Comparison of ENCODE assay signal across 11 mouse cellular contexts in genomic region chr3:88437454-88437853, GRCm38 (mm10). TPM values are rescaled to one million over a fixed set of nuclear protein-coding genes. Genes with fewer than 3 reads are reported as not detected.
A peak's percentile ranks its signal among the peaks of the same experiment; 100 is the strongest.
DNase-seq lines count a peak whose midpoint lies in the region; ATAC-seq and TF ChIP-seq lines count a peak whose summit lies in the region.
"Had no signal": no experiment of that assay in that cellular context is flagged by ENCODE, and none has a peak within 500 bp of the region (broad histone marks: within the 10 kb centered on the region; RNA-seq: fewer than 3 reads in every experiment).

No protein-coding gene starts in this region.

- H3K27ac ChIP-seq in forebrain, embryonic 10.5 days: peak overlapping the region; percentile 81
- H3K27ac ChIP-seq in forebrain, postnatal 0 days (ENCODE audit: low read depth, low read length): no peak overlapping the region
- no peak overlapping the region for H3K27ac ChIP-seq in lung, embryonic 15.5 days
- H3K27ac ChIP-seq in lung, postnatal 0 days (ENCODE audit: low read length): no peak overlapping the region
- H3K27ac ChIP-seq in kidney, embryonic 15.5 days: peak overlapping the region; percentile 87
- H3K27ac ChIP-seq in neural tube, embryonic 13.5 days (replicated peaks): no peak overlapping the region
- H3K27ac ChIP-seq: embryonic facial prominence, embryonic 15.5 days; liver, embryonic 13.5 days had no signal

- peaks cover 51% of the 10 kb centered on the region for H3K4me1 ChIP-seq in forebrain, embryonic 10.5 days
- H3K4me1 ChIP-seq in forebrain, postnatal 0 days (ENCODE audit: insufficient read depth): no peaks in the 10 kb centered on the region
- peaks cover 25% of the 10 kb centered on the region for H3K4me1 ChIP-seq in lung, embryonic 15.5 days
- peaks cover 6% of the 10 kb centered on the region; the same call in 1 of the 2 replicates for H3K4me1 ChIP-seq in lung, postnatal 0 days (ENCODE audit: insufficient read depth, low read depth, low read length)
- H3K4me1 ChIP-seq in kidney, embryonic 15.5 days: peaks cover 50% of the 10 kb centered on the region
- peaks cover 10% of the 10 kb centered on the region for H3K4me1 ChIP-seq in neural tube, embryonic 13.5 days (replicated peaks)

- no peaks in the 10 kb centered on the region for H3K9me3 ChIP-seq in forebrain, embryonic 10.5 days
- no peaks in the 10 kb centered on the region for H3K9me3 ChIP-seq in forebrain, postnatal 0 days (ENCODE audit: low read length)
- H3K9me3 ChIP-seq in lung, embryonic 15.5 days: no peaks in the 10 kb centered on the region
- no peaks in the 10 kb centered on the region for H3K9me3 ChIP-seq in lung, postnatal 0 days (ENCODE audit: low read length)
- H3K9me3 ChIP-seq in kidney, embryonic 15.5 days (replicated peaks): no peaks in the 10 kb centered on the region
- no peaks in the 10 kb centered on the region for H3K9me3 ChIP-seq in neural tube, embryonic 13.5 days
- H3K9me3 ChIP-seq: embryonic facial prominence, embryonic 15.5 days; liver, embryonic 13.5 days had no signal

- no peak for TF ChIP-seq CTCF in forebrain, postnatal 0 days (IDR thresholded peaks at IDR 0.05; ENCODE audit: low read depth)
- TF ChIP-seq CTCF in lung, postnatal 0 days (IDR thresholded peaks at IDR 0.05): no peak

- H3K4me2 ChIP-seq in forebrain, postnatal 0 days (ENCODE audit: low read depth): no peak overlapping the region
- peak overlapping the region; percentile 77 for H3K4me2 ChIP-seq in lung, embryonic 15.5 days
- H3K4me2 ChIP-seq in lung, postnatal 0 days (replicated peaks; ENCODE audit: low read depth, low read length): no peak overlapping the region
- H3K4me2 ChIP-seq in kidney, embryonic 15.5 days: peak overlapping the region; percentile 72
- H3K4me2 ChIP-seq in neural tube, embryonic 13.5 days: peak overlapping the region; percentile 49

- WGBS in forebrain, embryonic 10.5 days: 77% methylated on average over 10 of the region's 10 CpGs
- WGBS in forebrain, postnatal 0 days: 82% methylated on average over 10 of the region's 10 CpGs
- WGBS in lung, embryonic 15.5 days: 57% methylated on average over 10 of the region's 10 CpGs
- WGBS in lung, postnatal 0 days: 49% methylated on average over 10 of the region's 10 CpGs
- 49% methylated on average over 10 of the region's 10 CpGs for WGBS in kidney, embryonic 15.5 days
- 79% methylated on average over 10 of the region's 10 CpGs for WGBS in neural tube, embryonic 13.5 days

- H3K9ac ChIP-seq in forebrain, postnatal 0 days: no peak overlapping the region
- H3K9ac ChIP-seq in lung, embryonic 15.5 days: no peak overlapping the region
- no peak overlapping the region for H3K9ac ChIP-seq in lung, postnatal 0 days (replicated peaks; ENCODE audit: low read depth)
- H3K9ac ChIP-seq in kidney, embryonic 15.5 days: peak overlapping the region; percentile 41; the same call in 1 of the 2 replicates
- no peak overlapping the region for H3K9ac ChIP-seq in neural tube, embryonic 13.5 days
- H3K9ac ChIP-seq: embryonic facial prominence, embryonic 15.5 days; liver, embryonic 13.5 days had no signal

- H3K36me3 ChIP-seq in forebrain, embryonic 10.5 days (replicated peaks): 0 out of 2 replicates have a peak, but pooled peaks cover 8% of the 10 kb centered on the region
- H3K36me3 ChIP-seq in forebrain, postnatal 0 days (ENCODE audit: insufficient read depth): peaks cover 37% of the 10 kb centered on the region
- no peaks in the 10 kb centered on the region for H3K36me3 ChIP-seq in lung, embryonic 15.5 days
- H3K36me3 ChIP-seq in lung, postnatal 0 days (ENCODE audit: insufficient read depth, low read length): no peaks in the 10 kb centered on the region
- H3K36me3 ChIP-seq in kidney, embryonic 15.5 days: no peaks in the 10 kb centered on the region
- H3K36me3 ChIP-seq in neural tube, embryonic 13.5 days: peaks cover 57% of the 10 kb centered on the region
- H3K36me3 ChIP-seq: embryonic facial prominence, embryonic 15.5 days had no signal

- no peak for DNase-seq in forebrain, embryonic 10.5 days (ENCODE audit: extremely low spot score, low spot score)
- DNase-seq in forebrain, postnatal 0 days: no peak
- DNase-seq in lung, postnatal 0 days (ENCODE audit: low spot score): no peak
- DNase-seq in cerebellum, adult 11-12 months: no peak
- no peak for DNase-seq in spleen, adult 12 weeks (ENCODE audit: low spot score)

- TF ChIP-seq EP300 in lung, postnatal 0 days (IDR thresholded peaks at IDR 0.05): no peak

- peak overlapping the region; percentile 45 for H3K4me3 ChIP-seq in forebrain, embryonic 10.5 days
- no peak overlapping the region for H3K4me3 ChIP-seq in forebrain, postnatal 0 days (ENCODE audit: low read depth, low read length)
- no peak overlapping the region for H3K4me3 ChIP-seq in lung, embryonic 15.5 days
- no peak overlapping the region for H3K4me3 ChIP-seq in lung, postnatal 0 days (ENCODE audit: low read depth, low read length)
- peak overlapping the region; percentile 41 for H3K4me3 ChIP-seq in kidney, embryonic 15.5 days (replicated peaks)
- no peak overlapping the region for H3K4me3 ChIP-seq in neural tube, embryonic 13.5 days

- no peak for ATAC-seq in forebrain, postnatal 0 days
- no peak for ATAC-seq in lung, embryonic 15.5 days (ENCODE audit: borderline replicate concordance, extremely low read depth, low FRiP score, low TSS enrichment)
- no peak for ATAC-seq in lung, postnatal 0 days
- peak; percentile 53 for ATAC-seq in kidney, embryonic 15.5 days (replicated peaks; ENCODE audit: low FRiP score)
- no peak for ATAC-seq in neural tube, embryonic 13.5 days (ENCODE audit: low read depth)

- H3K27me3 ChIP-seq in forebrain, embryonic 10.5 days (ENCODE audit: poor library complexity, severe bottlenecking): peaks cover 39% of the 10 kb centered on the region
- no peaks in the 10 kb centered on the region for H3K27me3 ChIP-seq in forebrain, postnatal 0 days (ENCODE audit: insufficient read depth, low read length)
- H3K27me3 ChIP-seq in lung, embryonic 15.5 days: 0 out of 2 replicates have a peak, but pooled peaks cover 3% of the 10 kb centered on the region
- no peaks in the 10 kb centered on the region for H3K27me3 ChIP-seq in lung, postnatal 0 days (replicated peaks; ENCODE audit: insufficient read depth, low read length)
- H3K27me3 ChIP-seq in kidney, embryonic 15.5 days: peaks cover 3% of the 10 kb centered on the region; the same call in 1 of the 2 replicates
- H3K27me3 ChIP-seq in neural tube, embryonic 13.5 days: peaks cover 7% of the 10 kb centered on the region; the same call in 1 of the 2 replicates
- H3K27me3 ChIP-seq: embryonic facial prominence, embryonic 15.5 days had no signal

RNA-seq across cellular contexts. Expression of gene Slc25a44, which starts 12.5 kb away (rescaled TPM):
- polyA plus RNA-seq in forebrain, embryonic 10.5 days (2016; fragmentation: Nextera tagmentation; extraction: Ambion mirVana): 17.9 and 20.0 TPM in 2 replicates
- 51.4 and 63.3 TPM in 2 replicates for total RNA-seq in forebrain, postnatal 0 days (2014; rRNA removed)
- polyA plus RNA-seq in forebrain, postnatal 0 days (2015; fragmentation: Nextera tagmentation; extraction: Ambion mirVana): 35.6 and 36.9 TPM in 2 replicates
- polyA plus RNA-seq in lung, embryonic 15.5 days (2015; fragmentation: Nextera tagmentation; extraction: Ambion mirVana): 13.9 and 14.8 TPM in 2 replicates
- 9.3 and 11.3 TPM in 2 replicates for polyA plus RNA-seq in lung, postnatal 0 days (2015; fragmentation: Nextera tagmentation; extraction: Ambion mirVana)
- polyA plus RNA-seq in kidney, embryonic 15.5 days (2015; fragmentation: Nextera tagmentation; extraction: Ambion mirVana): 17.5 and 17.6 TPM in 2 replicates
- 30.4 and 31.1 TPM in 2 replicates for polyA plus RNA-seq in neural tube, embryonic 13.5 days (2015; fragmentation: Nextera tagmentation; extraction: Ambion mirVana)

RNA-seq across cellular contexts. Expression of gene Sema4a, which starts 23.5 kb away (rescaled TPM):
- 5.9 and 6.7 TPM in 2 replicates for polyA plus RNA-seq in forebrain, embryonic 10.5 days (2016; fragmentation: Nextera tagmentation; extraction: Ambion mirVana)
- total RNA-seq in forebrain, postnatal 0 days (2014; rRNA removed): 31.5 and 33.0 TPM in 2 replicates
- polyA plus RNA-seq in forebrain, postnatal 0 days (2015; fragmentation: Nextera tagmentation; extraction: Ambion mirVana): 19.1 and 25.8 TPM in 2 replicates
- polyA plus RNA-seq in lung, embryonic 15.5 days (2015; fragmentation: Nextera tagmentation; extraction: Ambion mirVana): 4.5 and 5.3 TPM in 2 replicates
- 9.0 and 9.2 TPM in 2 replicates for polyA plus RNA-seq in lung, postnatal 0 days (2015; fragmentation: Nextera tagmentation; extraction: Ambion mirVana)
- 14.0 and 14.7 TPM in 2 replicates for polyA plus RNA-seq in kidney, embryonic 15.5 days (2015; fragmentation: Nextera tagmentation; extraction: Ambion mirVana)
- 19.7 and 21.8 TPM in 2 replicates for polyA plus RNA-seq in neural tube, embryonic 13.5 days (2015; fragmentation: Nextera tagmentation; extraction: Ambion mirVana)

RNA-seq across cellular contexts. Expression of gene Pmf1, which starts 27.3 kb away (rescaled TPM):
- 177 and 181 TPM in 2 replicates for polyA plus RNA-seq in forebrain, embryonic 10.5 days (2016; fragmentation: Nextera tagmentation; extraction: Ambion mirVana)
- 22.5 and 23.8 TPM in 2 replicates for total RNA-seq in forebrain, postnatal 0 days (2014; rRNA removed)
- polyA plus RNA-seq in forebrain, postnatal 0 days (2015; fragmentation: Nextera tagmentation; extraction: Ambion mirVana): 27.4 and 30.5 TPM in 2 replicates
- polyA plus RNA-seq in lung, embryonic 15.5 days (2015; fragmentation: Nextera tagmentation; extraction: Ambion mirVana): 158 and 164 TPM in 2 replicates
- 27.9 and 30.6 TPM in 2 replicates for polyA plus RNA-seq in lung, postnatal 0 days (2015; fragmentation: Nextera tagmentation; extraction: Ambion mirVana)
- 152 TPM in 2 replicates for polyA plus RNA-seq in kidney, embryonic 15.5 days (2015; fragmentation: Nextera tagmentation; extraction: Ambion mirVana)
- polyA plus RNA-seq in neural tube, embryonic 13.5 days (2015; fragmentation: Nextera tagmentation; extraction: Ambion mirVana): 31.6 and 33.5 TPM in 2 replicates

RNA-seq across cellular contexts. Expression of gene Bglap, which starts 53.2 kb away (rescaled TPM):
- 0.84 TPM in 1 of 2 replicates, not detected in the other for polyA plus RNA-seq in forebrain, embryonic 10.5 days (2016; fragmentation: Nextera tagmentation; extraction: Ambion mirVana)
- total RNA-seq in forebrain, postnatal 0 days (2014; rRNA removed): 0.76 TPM in 1 of 2 replicates, not detected in the other
- polyA plus RNA-seq in forebrain, postnatal 0 days (2015; fragmentation: Nextera tagmentation; extraction: Ambion mirVana): not detected in 2 replicates
- 0.53 TPM in 1 of 2 replicates, not detected in the other for polyA plus RNA-seq in lung, embryonic 15.5 days (2015; fragmentation: Nextera tagmentation; extraction: Ambion mirVana)
- not detected in 2 replicates for polyA plus RNA-seq in lung, postnatal 0 days (2015; fragmentation: Nextera tagmentation; extraction: Ambion mirVana)
- 5.6 TPM in 1 of 2 replicates, not detected in the other for polyA plus RNA-seq in kidney, embryonic 15.5 days (2015; fragmentation: Nextera tagmentation; extraction: Ambion mirVana)
- polyA plus RNA-seq in neural tube, embryonic 13.5 days (2015; fragmentation: Nextera tagmentation; extraction: Ambion mirVana): not detected in 2 replicates
- total RNA-seq: granulocyte monocyte progenitor cell, adult 5-6 weeks had no signal
- polyA plus RNA-seq: liver, embryonic 13.5 days had no signal

RNA-seq across cellular contexts. Expression of gene Bglap2, which starts 59.0 kb away (rescaled TPM):
- not detected in 2 replicates for polyA plus RNA-seq in forebrain, embryonic 10.5 days (2016; fragmentation: Nextera tagmentation; extraction: Ambion mirVana)
- total RNA-seq in forebrain, postnatal 0 days (2014; rRNA removed): 9.2 TPM in 1 of 2 replicates, not detected in the other
- polyA plus RNA-seq in forebrain, postnatal 0 days (2015; fragmentation: Nextera tagmentation; extraction: Ambion mirVana): not detected in 2 replicates
- not detected in 2 replicates for polyA plus RNA-seq in lung, embryonic 15.5 days (2015; fragmentation: Nextera tagmentation; extraction: Ambion mirVana)
- not detected in 2 replicates for polyA plus RNA-seq in lung, postnatal 0 days (2015; fragmentation: Nextera tagmentation; extraction: Ambion mirVana)
- 3.4 TPM in 1 of 2 replicates, not detected in the other for polyA plus RNA-seq in kidney, embryonic 15.5 days (2015; fragmentation: Nextera tagmentation; extraction: Ambion mirVana)
- polyA plus RNA-seq in neural tube, embryonic 13.5 days (2015; fragmentation: Nextera tagmentation; extraction: Ambion mirVana): not detected in 2 replicates
- total RNA-seq: granulocyte monocyte progenitor cell, adult 5-6 weeks had no signal
- polyA plus RNA-seq: liver, embryonic 13.5 days had no signal

Comparison
In these comparisons a context has a peak if more than half of its experiments do, and no peak if none do; other contexts are left out.
1. H3K27ac ChIP-seq: peak in forebrain, embryonic 10.5 days (single experiment) and kidney, embryonic 15.5 days (single experiment); none in forebrain, postnatal 0 days (single experiment), lung, embryonic 15.5 days (single experiment), lung, postnatal 0 days (single experiment) and neural tube, embryonic 13.5 days (single experiment).
2. H3K4me3 ChIP-seq: peak in forebrain, embryonic 10.5 days (single experiment) and kidney, embryonic 15.5 days (single experiment); none in forebrain, postnatal 0 days (single experiment), lung, embryonic 15.5 days (single experiment), lung, postnatal 0 days (single experiment) and neural tube, embryonic 13.5 days (single experiment).
3. H3K4me2 ChIP-seq: peak in lung, embryonic 15.5 days (single experiment), kidney, embryonic 15.5 days (single experiment) and neural tube, embryonic 13.5 days (single experiment); none in forebrain, postnatal 0 days (single experiment) and lung, postnatal 0 days (single experiment).